Mouse (Mus musculus) lung, postnatal 0 days (tissue): ENCODE measurements around the gene Rnf40.

ENCODE experiments used
- CTCF ChIP-seq: IDR thresholded peaks from 2 replicates; pipeline ENCODE4 v1.5.1; 2016; ENCODE audit warnings: antibody characterized with exemption, mild to moderate bottlenecking
- EP300 ChIP-seq: IDR thresholded peaks from 2 replicates; pipeline ENCODE4 v1.6.1; 2016; ENCODE audit warnings: antibody characterized with exemption, mild to moderate bottlenecking, control low read depth

GRCm38 (mm10) chr7:127572895-127573471 lies 15.6 kb upstream of the Rnf40 start, which contains the start of gene Phkg2:
- no peak; the same call in 1 of the 2 replicates for TF ChIP-seq CTCF
- no peak for TF ChIP-seq EP300
